Mouse (Mus musculus) cerebellum, adult 2 months (tissue): ENCODE data around the gene Lsm4. TPM values are rescaled to one million over a fixed set of nuclear protein-coding genes. Genes with fewer than 3 reads are reported as not detected.

Source experiments
- DNase-seq, 2 experiments: peaks; one replicate each; pipeline ENCODE4 v3.0.0; 2021
- H3K27ac ChIP-seq: fragments of 200-500 bp; 2 replicates; pipeline ENCODE4 v1.5.1; 2012; ENCODE audit warnings: low read length, control low read depth, inconsistent platforms; ENCODE audit not compliant: insufficient read depth
- H3K27me3 ChIP-seq: fragments of 200-500 bp; 2 replicates; pipeline ENCODE4 v1.6.1; 2012; ENCODE audit warnings: inconsistent platforms, mild to moderate bottlenecking, low read length, moderate library complexity; ENCODE audit not compliant: control insufficient read depth, insufficient read depth
- H3K4me1 ChIP-seq: fragments of 200-500 bp; 2 replicates; pipeline ENCODE4 v1.6.1; 2011; ENCODE audit warnings: low read length; ENCODE audit not compliant: control insufficient read depth, insufficient read depth
- H3K4me3 ChIP-seq: fragments of 200-500 bp; replicated peaks from 2 replicates; pipeline ENCODE3; 2011; ENCODE audit warnings: mild to moderate bottlenecking, low read depth, low read length, control low read depth; ENCODE audit not compliant: insufficient read depth
- CTCF ChIP-seq: fragments of 200-500 bp; IDR thresholded peaks from 2 replicates; pipeline ENCODE4 v1.5.1; 2011; ENCODE audit warnings: low read depth, mild to moderate bottlenecking, control low read depth, low read length, moderate library complexity, borderline replicate concordance; ENCODE audit not compliant: insufficient read depth
- POLR2A ChIP-seq: fragments of 200-500 bp; IDR thresholded peaks from 2 replicates; pipeline ENCODE4 v1.6.1; 2011; ENCODE audit warnings: low read length, control low read depth, borderline replicate concordance; ENCODE audit not compliant: insufficient read depth
- WGBS: fragments of 180-500 bp; shearing (Covaris S2); methylation state at CpG from one replicate; pipeline ENCODE4 v1.1.7; 2018; 5-methylcytosine and 5-hydroxymethylcytosine counted together
- polyA plus RNA-seq: library from polyadenylated mRNA; depleted of rRNA; stranded (reverse); fragments of >200 nt; gene quantifications from 2 replicates; pipeline ENCODE4 v1.2.3, GENCODE M21; 2012; rRNA removed

Gene Lsm4
- polyA plus RNA-seq: 113 and 117 TPM in 2 replicates

DNA sequence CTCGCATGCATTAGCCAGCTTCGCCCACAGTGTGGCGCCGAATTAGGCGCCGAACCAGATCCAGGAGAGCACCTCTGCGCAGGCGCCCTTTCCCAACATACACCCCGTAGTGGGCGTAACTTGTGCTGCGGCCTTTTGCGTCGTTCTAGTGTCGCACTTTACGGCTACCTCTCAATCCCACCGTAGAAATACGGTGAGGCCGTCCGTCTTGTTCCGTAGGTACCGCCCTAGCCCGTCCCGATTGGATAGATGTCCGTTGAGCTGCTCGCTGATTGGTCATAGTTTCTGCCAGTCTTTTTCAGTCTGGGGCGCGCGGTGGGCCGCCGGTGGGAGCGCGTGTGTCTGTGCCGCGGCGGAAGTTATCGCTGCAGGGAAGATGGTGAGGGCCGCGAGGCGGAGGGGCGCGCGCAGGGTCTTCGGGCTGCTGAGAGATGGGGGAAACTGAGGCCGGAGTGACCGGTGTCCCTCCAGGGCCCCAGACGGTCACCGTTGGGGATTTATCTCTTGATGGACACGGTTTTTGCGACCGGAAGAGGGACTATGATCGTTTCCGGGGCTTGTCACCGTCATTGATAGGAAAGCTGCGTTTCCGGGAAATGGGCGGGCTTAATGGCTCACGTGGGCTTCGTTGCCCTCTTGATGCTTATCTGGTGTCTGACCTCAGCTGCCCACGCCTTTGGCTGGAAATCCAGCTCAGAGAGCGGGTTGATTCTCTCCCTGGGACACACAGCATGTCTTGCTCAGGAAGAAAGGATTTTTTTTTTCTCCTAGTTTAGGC lies at the start of gene Lsm4:
Lsm4 (plus strand) TSS at position 170 of the 778 bp plus-strand sequence.
- Histone ChIP-seq H3K27me3 (no peaks in the 10 kb centered on the region), H3K27ac (peak within 1 kb of the TSS; percentile 98), H3K4me1 (peaks cover 10% of the 10 kb centered on the region), H3K4me3 (peak within 1 kb of the TSS; percentile 76)
- TF ChIP-seq POLR2A (peak; percentile 83; the same call in 1 of the 2 replicates), CTCF (peak; percentile 85)
- peak; percentile 99 to 100 for DNase-seq
- WGBS: under 1% methylated on average over 60 of the region's 60 CpGs

DNA sequence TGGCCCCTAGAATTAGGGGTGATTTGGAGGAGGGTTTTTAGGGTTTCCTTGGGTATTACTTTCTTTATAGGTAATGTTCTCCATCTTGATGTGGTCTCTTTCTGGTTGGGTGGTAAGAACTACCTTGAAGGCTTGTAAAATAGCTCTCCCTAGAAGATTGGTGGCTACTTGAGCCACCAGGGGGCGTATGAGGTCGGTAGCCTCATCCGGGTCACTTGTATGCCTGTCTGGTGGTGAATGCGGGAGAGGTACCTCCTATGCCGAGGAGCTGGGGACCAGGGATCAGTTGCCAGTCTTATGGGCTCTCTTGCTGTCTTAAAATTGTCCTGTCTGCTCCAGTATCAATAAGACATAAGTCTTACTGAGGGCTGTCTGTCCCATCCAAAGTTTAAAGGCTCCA lies 47.9 kb upstream of the Lsm4 start:
- no peaks in the 10 kb centered on the region for H3K27me3 ChIP-seq
- TF ChIP-seq CTCF (peak; percentile 52; the same call in 1 of the 2 replicates), POLR2A (no peak)
- DNase-seq: no peak
- no peak overlapping the region for H3K27ac ChIP-seq
- WGBS: 10% methylated on average over 5 of the region's 5 CpGs
- no peak overlapping the region for H3K4me3 ChIP-seq
- H3K4me1 ChIP-seq: no peaks in the 10 kb centered on the region

DNA sequence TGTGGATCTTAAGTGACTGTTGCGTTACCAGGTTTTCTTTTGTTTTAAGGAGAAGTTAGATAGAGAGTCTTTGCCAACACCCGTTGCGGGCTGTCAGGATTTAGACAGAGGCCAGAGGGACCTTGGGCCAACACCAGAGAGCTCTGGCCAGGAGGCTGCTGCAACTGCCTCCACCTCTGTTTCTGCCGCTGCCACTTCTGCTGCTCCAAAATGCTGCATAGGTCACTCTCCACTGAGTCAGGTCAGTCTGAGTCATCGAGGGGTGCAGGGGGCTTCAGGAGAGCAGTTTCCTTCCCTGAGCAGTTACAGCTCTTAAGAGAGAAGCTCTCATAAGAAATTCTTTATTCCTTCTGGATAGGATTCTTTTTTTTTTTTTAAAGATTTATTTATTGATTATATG lies 46.0 kb upstream of the Lsm4 start:
- H3K4me1 ChIP-seq: no peaks in the 10 kb centered on the region
- WGBS: 52% methylated on average over 5 of the region's 5 CpGs
- H3K27me3 ChIP-seq: no peaks in the 10 kb centered on the region
- H3K27ac ChIP-seq: no peak overlapping the region
- TF ChIP-seq CTCF (no peak), POLR2A (no peak)
- no peak overlapping the region for H3K4me3 ChIP-seq
- no peak for DNase-seq

DNA sequence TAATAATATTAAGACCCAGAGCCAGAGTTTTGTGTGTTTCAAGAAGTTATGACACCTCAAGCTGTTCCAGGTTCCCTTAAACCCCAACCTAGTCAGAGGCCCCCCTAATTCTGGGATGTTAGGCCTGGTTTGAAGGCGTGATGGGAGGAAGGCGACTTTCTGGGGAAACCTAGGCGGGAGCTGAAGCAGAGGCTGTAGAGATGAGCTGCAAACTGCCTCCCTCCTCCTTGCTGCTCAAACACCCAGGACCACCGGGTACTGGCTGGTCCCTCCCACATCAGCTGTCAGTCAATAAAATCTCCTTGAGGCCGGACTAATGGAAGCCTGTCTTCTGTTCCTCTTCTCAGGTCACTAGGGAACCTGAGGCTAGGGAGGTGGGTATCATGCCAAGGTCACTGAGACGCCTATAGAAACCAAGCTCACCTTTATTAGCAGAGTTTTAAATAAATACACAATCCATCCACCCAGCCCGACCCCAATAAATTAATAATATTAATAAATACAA lies 44.0 kb upstream of the Lsm4 start:
- H3K27me3 ChIP-seq: no peaks in the 10 kb centered on the region
- TF ChIP-seq CTCF (no peak), POLR2A (no peak)
- WGBS: 59% methylated on average over 7 of the region's 7 CpGs

DNA sequence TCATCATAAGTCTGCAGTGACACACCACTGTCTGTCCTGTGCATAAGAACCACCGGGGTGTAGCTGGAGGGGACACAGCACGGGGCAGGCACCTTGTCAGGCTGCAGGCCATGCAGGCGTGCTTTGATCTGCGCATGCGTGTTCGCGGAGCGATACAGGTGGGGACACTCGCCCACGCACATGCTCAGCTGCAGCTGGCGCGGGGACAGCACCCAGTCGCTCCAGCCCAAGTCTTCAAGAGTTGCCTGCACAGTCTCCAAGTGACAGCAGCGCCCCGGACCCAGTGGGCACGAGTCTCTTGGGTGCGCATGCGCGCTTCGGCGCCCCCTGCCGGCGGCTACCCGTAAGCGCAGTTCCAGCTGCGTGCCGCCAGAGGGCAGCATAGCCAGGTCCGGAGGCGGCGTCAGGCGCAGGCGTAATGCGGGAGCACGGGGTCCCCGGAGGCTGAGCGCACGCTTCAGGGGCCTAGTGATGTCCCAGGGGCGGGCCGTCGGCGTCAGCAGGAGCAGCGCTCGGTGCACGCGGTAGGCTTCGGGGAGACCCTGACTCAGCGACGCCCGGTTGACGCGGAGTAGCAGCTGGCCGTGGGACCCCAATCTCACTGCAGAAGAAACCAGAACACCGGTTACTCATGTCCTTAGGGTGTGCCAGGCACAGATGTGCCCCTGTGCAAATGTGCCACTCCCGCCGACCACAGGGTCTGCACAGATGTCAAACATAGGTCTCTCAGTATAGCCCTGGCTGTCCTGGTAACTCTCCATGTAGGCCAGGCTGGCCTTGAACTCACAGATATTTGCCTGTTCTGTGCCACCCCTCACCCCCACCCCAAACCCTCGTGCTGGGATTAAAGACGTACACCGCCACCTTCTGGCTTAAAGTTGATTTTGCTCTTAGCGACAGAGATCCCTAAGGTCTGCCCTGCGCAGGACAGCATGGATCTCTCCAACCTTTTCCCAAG lies 43.2 kb upstream of the Lsm4 start:
- Histone ChIP-seq H3K4me1 (no peaks in the 10 kb centered on the region), H3K27me3 (no peaks in the 10 kb centered on the region), H3K4me3 (peak overlapping the region; percentile 65), H3K27ac (peak overlapping the region; percentile 52)
- DNase-seq: peak; percentile 88 to 96
- TF ChIP-seq CTCF (peak; percentile 100), POLR2A (peak; percentile 65)
- WGBS: 1% methylated on average over 60 of the region's 60 CpGs

More for the DNA sequence above, 44.0 kb upstream of the Lsm4 start:
- Histone ChIP-seq H3K4me3 (no peak overlapping the region), H3K27ac (no peak overlapping the region), H3K4me1 (no peaks in the 10 kb centered on the region)
- DNase-seq: no peak

DNA sequence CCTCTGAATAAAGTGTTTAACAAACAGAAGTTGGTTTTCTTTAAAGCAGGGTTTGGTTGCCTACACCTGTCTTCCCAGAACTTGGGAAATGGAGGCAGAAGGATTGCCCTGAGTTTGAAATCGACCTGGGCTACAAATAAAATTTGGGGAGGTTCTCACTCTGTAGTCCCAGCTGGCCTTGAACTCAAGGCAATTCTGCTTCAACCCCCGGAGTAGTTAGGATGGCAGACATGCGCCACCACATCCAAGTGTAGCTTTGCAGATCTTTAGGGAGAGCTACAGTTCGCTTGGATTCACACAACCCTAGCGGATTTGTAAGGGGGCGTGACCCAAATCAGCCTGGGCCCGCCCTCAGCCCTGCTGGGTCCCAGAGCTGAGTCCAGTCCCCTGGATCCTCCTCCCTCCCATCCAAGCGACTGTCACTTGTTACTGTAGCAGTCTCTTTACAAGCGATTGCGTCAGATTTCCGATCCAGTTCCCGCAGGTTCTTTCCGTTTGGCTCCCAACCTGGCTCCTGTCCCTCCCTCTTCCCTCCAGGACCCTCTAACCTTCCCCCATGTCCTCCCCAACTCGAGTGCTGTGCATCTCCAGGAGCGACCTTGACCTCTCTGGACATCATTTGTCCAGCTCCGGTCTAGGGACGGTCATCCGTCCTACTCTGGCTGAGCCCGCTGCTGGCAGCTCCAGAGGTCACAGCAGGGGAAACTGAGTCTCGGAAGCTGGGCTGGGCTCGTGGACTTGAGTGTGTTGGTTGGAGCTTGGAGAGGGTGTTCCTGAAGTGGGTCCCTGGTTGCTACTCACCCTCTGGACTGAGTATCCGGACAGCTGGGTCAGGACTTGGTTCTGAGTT lies 42.3 kb upstream of the Lsm4 start:
- WGBS: 19% methylated on average over 22 of the region's 22 CpGs
- no peaks in the 10 kb centered on the region for H3K4me1 ChIP-seq
- DNase-seq: no peak
- no peak overlapping the region for H3K4me3 ChIP-seq
- H3K27me3 ChIP-seq: no peaks in the 10 kb centered on the region
- TF ChIP-seq CTCF: no peak
- no peak for TF ChIP-seq POLR2A
- no peak overlapping the region for H3K27ac ChIP-seq

DNA sequence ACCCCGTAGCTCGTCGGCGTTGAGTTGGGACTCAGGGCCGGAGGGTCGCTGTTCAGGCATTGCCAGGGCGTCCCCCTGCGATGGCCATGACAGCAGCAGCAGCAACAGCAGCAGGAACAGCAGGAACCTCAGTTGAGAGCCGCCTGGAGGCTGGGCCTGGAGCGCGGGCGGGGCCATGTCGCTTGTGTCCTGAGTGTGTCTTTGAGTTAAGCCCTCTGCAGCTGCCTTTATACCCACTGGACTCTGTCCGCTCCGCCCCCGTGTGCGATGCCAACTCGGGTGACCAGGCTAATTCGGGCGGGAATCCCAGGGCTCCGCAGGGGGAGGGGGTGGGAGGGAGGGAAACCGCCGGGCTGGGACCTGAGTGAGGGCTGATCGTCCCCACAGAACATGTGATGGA lies 41.6 kb upstream of the Lsm4 start:
- 5% methylated on average over 23 of the region's 24 CpGs for WGBS
- no peak for TF ChIP-seq CTCF
- no peaks in the 10 kb centered on the region for H3K27me3 ChIP-seq
- no peak overlapping the region for H3K4me3 ChIP-seq
- no peak for DNase-seq
- no peaks in the 10 kb centered on the region for H3K4me1 ChIP-seq
- no peak overlapping the region for H3K27ac ChIP-seq
